Mouse (Mus musculus) layer of hippocampus, adult 8-10 months (tissue): ENCODE data around the gene Wdr95. TPM values are rescaled to one million over a fixed set of nuclear protein-coding genes. Genes with fewer than 3 reads are reported as not detected.

ENCODE experiments used
- DNase-seq, 2 experiments: peaks; one replicate each; pipeline ENCODE4 v3.0.0; 2022; ENCODE audit warnings: low spot score in 2 of 2
- total RNA-seq, 4 experiments: library from RNA; stranded (reverse); gene quantifications; 2 replicates each; pipeline ENCODE4 v1.2.4; 2022

Wdr95 gene
- total RNA-seq, 4 experiments from 2014 or later, result 0.18 to 0.90 (median 0.44) TPM

GRCm38 (mm10) chr5:149661428-149661827 is 132.9 kb downstream of the Wdr95 start:
- no peak for DNase-seq

Other genes starting within 250 kb of the Wdr95 start
- gene Medag, start 116.9 kb upstream of the Wdr95 start, total RNA-seq, result 1 to 10 TPM; 3.5 to 4.1 (median 3.7) TPM
- gene Tex26, start 89.0 kb upstream of the Wdr95 start, total RNA-seq, result under 1 TPM in 1 of 4 experiments, not detected in 3; 0.23 TPM
- 100 to 1,000 TPM; 269 to 406 (median 334) TPM for gene Hsph1, start 107.7 kb downstream of the Wdr95 start, total RNA-seq
- gene B3glct, start 149.6 kb downstream of the Wdr95 start, total RNA-seq, result 10 to 100 TPM; 12.1 to 18.7 (median 13.8) TPM